Mouse (Mus musculus): ENCODE results near the gene Dusp18.

The Dusp18 gene

DNA sequence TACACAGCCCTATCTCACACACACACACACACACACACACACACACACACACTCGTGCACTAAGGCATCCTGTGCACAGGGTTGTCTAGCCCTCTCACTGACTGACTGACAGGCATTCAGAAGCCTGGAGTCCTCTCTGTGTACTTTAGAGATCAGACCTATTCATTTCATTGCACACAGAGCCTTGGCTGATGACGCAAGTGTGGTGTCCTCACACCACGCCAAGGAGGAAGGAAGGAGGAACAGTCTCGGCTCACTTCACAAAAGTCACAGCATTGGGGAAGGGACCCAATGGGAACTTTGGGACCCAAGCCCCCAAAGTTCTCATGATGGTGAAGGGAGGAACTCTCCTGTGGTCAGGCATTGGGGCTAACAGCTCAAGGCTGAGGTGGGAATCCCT, 35.0 kb downstream of the Dusp18 start:
- no peak for ATAC-seq (ENCODE audit: low TSS enrichment)

DNA sequence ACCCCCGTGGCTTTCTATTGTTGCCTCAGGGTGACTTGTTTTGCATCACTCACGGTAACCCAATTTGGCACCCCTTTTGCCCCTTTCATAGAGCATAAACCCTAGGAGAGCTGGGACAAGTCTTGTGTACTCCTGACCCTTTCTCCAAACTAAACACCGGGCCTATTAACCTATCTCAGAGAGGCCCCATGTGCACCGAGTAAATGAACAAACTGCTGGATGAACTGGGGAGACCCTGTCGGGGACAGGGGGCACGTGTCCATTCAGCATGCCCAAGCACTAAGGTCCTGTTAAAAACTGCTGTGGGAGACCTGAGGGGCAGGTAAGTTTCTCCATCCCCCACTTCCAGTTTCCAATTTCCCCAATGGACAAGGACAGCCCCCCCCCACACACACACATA, 35.9 kb downstream of the Dusp18 start:
- no peak for ATAC-seq (ENCODE audit: low TSS enrichment)

- no peak; the same call in 1 of the 2 replicates for ATAC-seq (ENCODE audit: low TSS enrichment)
Observed at GRCm38 (mm10) chr11:3931511-3932211, 36.6 kb downstream of the Dusp18 start, which contains the start of gene Tcn2. Gene Tcn2 (minus strand): TSS chr11:3932159.

DNA sequence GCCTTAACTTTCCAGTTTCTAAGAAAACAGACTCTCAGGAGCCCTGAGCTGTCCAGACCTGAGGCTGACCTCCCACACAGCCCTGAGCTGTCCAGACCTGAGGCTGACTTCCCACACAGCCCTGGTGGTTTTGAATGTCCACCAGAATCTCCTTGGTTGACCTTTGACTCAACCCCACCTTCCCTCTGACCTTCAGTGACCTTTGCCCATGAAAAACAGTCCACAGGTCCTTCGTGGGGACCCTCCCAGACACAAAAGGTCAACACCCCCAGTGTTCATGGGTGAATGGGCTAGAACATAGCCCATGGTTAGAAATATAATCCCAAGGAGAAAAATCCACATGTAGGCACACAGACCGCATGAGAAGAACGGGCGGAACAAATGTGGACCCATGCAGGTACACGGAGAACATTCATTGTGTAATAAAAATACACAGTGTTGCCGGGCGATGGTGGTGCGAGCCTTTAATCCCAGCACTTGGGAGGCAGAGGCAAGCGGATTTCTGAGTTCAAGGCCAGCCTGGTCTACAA, 38.8 kb downstream of the Dusp18 start:
- ATAC-seq (ENCODE audit: low TSS enrichment) = no peak

DNA sequence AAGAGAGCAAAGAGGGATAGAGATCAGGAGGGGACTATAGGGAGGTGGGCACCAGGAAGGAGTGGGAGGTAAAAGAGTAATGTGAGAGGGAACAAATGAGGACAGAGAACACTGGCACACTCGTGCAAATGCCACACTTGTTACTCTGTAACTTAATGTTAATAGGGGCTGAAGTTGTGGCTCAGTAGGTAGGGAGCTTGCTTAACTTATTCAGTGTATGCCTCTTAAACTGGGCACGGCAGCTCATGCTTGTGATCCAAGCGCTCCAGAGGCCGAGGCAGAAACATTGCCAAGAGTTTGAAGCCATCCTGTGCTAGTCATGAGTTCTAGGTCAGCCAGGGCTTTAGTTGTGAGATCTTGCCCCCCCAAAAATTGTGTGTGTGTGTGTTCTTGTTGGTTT, 40.1 kb downstream of the Dusp18 start:
- ATAC-seq (ENCODE audit: low TSS enrichment) = no peak

GRCm38 (mm10) chr11:3936318-3936717, 41.3 kb downstream of the Dusp18 start:
- ATAC-seq (ENCODE audit: low TSS enrichment) = no peak

GRCm38 (mm10) chr11:3937321-3937874, 42.4 kb downstream of the Dusp18 start:
- no peak for ATAC-seq (ENCODE audit: low TSS enrichment)

GRCm38 (mm10) chr11:3941371-3941770, 46.3 kb downstream of the Dusp18 start:
- no peak for ATAC-seq (ENCODE audit: low TSS enrichment)

DNA sequence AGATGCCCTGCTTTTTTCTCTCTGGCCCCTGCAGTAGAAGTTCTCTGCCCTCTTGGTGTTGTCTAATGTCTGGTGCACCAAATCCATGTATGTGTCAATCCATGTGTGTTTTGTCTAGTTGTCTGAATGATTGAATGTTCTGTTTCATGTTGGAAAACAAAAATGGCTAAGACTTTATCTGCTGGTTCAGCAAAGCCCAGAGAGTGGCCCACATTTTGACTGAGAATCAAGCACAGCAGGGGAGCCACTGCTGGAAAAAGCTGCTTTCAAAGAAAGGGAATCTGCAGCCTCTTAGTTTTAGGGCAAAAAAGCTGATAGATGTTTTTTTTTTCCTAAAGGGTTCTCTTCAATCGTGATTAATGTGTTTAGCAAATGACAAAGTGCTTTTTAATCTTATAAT, 51.3 kb downstream of the Dusp18 start:
- no peak for ATAC-seq (ENCODE audit: low TSS enrichment)

All from frontal cortex, adult (tissue).